Mouse (Mus musculus) thymus, postnatal 4 days (tissue): Measurements from ENCODE around the gene Tmem82.

ENCODE experiments used
- DNase-seq: peaks from one replicate; pipeline ENCODE4 v3.0.0; 2021

The Tmem82 gene

GRCm38 (mm10) chr4:141605421-141605820 lies 13.0 kb downstream of the Tmem82 start:
- no peak for DNase-seq

DNA sequence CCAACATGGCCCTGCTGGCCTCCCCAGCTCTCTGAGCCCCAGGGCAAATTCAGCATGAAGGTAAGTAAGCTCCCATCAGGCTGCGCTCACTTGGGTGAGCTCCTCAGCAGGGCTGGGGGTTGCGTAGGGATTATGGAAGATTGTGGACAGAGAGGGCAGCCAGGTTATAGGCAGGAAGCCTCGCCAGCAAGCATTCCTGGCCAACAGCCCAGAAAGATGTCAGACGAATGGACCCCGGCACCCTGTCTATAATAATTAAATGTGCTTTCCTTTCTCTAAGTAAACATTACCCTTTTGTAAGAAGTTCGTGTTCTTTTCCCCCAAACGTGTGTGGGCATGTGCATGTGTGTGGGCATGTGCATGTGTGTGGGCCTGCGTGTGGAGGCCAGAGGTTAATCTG lies 13.9 kb downstream of the Tmem82 start:
- no peak for DNase-seq

- no peak for DNase-seq
Observed at GRCm38 (mm10) chr4:141603921-141604320, 14.5 kb downstream of the Tmem82 start.

DNA sequence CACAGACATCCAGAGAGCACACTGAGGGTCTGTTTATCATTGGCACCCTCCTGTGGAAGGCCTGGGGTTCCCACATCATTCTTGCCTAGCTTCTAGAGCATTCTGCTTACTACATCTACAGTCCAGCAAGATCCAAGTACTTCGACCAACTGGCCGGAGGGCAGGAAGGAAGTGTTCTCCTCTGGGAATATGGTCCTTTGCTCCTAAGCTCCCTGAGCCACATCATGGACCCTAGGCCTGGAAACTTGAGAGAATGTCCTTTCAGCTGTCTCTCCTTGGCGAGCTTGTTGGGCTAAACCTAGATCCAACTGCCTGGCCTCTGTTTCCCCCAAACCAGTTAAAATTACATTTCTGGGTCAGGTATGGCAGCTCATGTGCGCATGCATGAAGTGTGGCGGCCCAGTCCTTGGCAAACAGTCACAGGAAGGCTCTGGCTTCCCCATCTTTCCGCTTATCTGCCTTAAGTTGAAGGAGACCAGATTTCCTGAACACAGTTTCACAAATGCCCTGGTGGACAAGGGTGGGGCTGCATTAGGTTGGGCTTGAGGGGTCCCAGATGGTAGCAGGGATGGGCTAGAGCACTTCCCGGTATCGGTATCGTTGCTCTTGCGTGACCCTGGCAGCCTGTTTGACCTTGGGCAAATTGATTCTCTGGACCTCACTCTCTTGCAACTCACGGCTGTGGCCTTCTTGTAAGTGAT lies 15.8 kb downstream of the Tmem82 start:
- DNase-seq: no peak

DNA sequence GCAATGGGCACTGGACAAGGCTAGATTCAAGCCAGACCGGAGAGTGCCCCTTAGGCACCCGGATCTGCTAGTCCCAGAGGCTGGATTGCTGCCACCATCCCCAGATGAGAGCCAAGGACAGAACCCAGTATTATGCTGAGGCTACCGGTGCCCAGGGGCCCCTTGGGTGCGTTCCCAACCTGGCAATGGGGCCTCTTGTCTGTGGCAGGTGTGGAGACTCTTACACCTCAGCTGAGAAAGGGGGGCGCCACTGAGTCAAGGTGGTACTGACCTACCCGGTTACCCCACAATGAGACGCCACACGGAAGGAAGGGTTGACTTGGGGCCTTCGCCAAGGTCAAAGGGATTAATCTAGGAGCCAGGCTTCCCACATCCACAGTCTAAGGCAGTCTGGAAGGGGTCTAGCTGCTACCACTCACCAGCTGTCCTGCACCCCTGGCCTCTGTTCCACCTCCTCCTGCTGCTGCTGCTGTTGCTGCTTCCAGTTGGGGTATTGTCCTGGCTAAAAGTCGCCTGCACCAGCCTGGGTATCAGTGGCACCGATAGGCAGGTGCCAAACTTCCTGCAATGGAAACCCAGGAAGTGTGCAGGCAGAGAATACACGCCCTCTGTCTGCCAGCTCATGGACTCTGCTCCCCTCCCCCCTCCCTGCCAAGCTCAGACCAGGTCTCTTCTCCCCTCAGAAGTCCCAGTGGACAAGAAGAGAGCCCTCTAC lies 17.1 kb downstream of the Tmem82 start:
- peak; percentile 40 for DNase-seq

DNA sequence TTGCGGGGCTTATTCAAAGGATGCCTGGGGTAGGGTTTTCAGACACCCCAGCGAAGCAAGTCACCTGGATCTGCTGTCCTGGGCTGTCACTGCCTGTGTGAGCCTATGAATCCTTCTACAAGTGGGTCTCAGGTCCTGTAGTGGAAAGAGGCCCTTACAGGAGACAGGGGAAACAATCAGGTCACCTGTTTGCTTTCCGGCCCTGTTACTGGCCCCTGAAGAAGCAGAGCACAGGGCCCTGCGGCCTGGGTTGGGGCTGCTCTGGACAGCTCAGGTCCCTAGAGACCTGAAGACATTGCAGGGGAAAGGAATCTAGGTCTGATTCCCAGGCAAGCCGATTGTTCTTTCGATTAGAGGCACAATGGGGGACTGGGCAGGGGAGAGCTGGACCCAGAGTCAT lies 18.1 kb downstream of the Tmem82 start:
- DNase-seq: no peak

DNA sequence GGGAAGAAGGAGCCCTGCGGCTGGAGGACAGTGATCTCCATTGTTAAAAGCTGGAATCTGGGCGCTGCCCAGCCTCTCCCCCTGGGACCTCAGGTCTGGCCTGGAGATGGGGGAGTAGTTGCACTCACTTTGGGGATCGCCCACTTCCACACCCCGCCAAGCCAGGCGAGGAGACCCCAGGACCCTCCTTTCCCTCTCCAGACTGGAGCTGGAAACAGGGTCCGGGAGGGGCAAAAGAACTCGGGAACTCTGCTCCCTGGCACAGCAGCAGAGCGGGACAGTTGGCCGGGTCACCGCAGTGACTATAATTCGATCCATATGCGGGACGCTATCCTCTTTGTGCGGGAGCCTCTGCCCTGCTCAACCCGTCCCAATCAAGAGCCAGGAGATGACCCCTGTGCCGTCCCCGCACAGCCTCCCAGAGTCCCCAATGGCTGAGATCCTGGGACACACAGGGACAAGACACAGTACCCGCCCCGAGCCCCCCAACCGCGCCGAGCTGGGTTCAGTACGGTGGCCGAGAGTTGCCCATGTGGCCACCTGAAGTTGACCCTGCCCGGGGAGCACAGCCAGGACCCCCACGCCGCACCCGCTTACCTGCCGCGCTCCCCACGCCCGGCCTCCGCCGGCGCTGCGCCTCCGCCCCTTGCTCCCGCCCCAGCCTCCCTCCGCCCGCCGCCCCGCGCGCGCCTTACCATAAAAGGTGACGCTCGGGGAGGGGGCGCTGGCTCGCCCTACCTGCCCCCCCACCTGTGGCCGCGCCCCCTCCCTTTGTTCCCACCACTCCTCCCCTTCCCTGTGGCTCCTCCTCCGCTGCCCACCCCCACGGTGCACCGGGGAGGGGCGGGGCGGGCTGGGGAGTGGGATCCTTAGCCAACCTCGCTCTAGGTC lies 18.9 kb downstream of the Tmem82 start:
- DNase-seq: peak; percentile 28

- no peak for DNase-seq
Observed at GRCm38 (mm10) chr4:141598894-141599250, 19.6 kb downstream of the Tmem82 start.

- no peak for DNase-seq
Observed at GRCm38 (mm10) chr4:141598199-141598893, 20.1 kb downstream of the Tmem82 start.

DNA sequence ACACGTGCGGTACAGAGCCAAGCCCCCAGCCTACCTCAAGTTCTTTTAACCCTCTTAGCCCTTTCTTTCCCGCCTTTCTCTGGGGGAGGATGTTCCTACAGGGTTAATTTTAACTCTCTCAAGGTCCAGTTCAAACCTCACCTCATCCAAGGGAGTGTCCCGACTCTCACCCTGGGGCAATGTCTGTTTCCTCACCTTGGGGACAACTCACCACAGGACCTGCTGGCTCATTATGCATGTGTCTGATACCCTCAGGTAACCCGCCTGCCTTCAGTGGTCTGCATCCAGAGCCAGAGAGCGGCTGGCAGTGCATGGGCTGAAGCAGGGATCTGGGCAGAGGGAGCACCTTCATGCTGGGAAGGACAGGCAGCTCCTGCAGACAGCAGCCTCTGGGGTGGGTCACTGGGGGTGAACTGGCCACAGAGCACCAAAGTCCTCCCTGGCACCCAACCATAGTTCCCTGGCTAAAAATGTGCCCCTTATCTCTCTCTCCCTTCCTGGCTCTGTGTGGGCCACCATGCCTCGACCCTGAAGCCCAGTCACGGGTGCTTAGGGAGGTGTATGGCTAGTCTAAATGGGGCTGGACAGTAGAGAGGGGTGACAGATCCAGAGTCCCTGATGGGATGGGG lies 21.6 kb downstream of the Tmem82 start:
- DNase-seq: no peak

DNA sequence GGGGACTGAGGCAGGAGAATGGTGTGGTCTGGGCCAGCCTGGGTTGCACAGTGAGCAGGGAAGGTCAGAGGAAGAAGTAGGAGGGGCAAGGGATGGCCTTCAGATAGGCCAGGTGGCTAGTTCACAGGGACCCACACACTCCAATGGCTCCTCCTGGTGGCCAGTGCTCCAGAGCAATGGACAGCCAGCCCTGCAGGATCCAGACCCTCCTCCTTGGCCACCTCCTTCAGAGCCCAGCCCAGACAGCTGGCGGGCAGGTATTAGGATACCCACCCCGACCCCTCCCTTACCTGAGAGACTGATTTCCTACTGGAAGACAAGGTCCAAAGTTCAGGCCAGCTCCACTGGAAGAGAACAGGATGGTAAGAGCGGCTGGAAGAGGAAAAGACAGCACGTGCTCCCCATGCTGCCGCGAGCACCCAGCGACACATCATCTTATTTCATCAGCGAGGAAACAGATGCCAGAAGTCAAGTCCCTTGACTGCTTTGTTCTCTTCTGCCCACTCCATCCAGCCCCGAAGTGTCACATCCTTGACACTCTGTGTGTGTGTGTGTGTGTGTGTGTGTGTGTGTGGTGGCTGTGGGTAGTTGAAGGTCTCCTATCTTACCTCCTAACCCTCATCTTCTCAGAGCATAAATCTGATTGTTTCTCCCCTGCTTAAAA lies 22.7 kb downstream of the Tmem82 start:
- no peak for DNase-seq

DNA sequence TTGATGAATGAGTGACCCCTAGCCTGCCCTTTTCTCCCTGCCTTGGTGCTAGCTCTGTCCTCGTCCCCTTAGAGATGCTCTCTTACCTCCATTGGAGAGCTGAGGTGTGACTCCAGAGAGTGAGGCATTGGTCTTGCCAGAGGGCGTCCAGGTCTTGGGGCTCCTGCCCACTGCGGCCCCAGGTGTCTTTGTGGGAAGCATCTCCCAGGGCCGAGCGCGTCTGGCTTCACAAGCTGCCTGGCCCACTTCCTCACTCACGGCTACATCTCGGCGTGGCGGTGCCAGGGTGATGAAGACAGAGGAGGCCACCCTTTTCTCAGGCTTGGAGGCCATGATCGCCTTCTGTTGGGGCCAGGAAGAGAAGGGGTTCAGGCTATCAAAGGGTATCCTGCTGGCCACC lies 23.3 kb downstream of the Tmem82 start:
- DNase-seq: no peak

GRCm38 (mm10) chr4:141591547-141591946 lies 26.9 kb downstream of the Tmem82 start:
- peak; percentile 72 for DNase-seq

- DNase-seq: no peak
Observed at GRCm38 (mm10) chr4:141583919-141584318, 34.5 kb downstream of the Tmem82 start.

GRCm38 (mm10) chr4:141581051-141581450 lies 37.4 kb downstream of the Tmem82 start:
- DNase-seq: no peak

- no peak for DNase-seq
Observed at GRCm38 (mm10) chr4:141578833-141579232, 39.6 kb downstream of the Tmem82 start.

- DNase-seq: peak; percentile 45
Observed at GRCm38 (mm10) chr4:141576877-141577276, 41.6 kb downstream of the Tmem82 start.

- DNase-seq: no peak
Observed at GRCm38 (mm10) chr4:141576404-141576803, 42.0 kb downstream of the Tmem82 start.

GRCm38 (mm10) chr4:141574789-141575702 lies 43.4 kb downstream of the Tmem82 start:
- peak; percentile 95 for DNase-seq

- no peak for DNase-seq
Observed at GRCm38 (mm10) chr4:141573359-141573966, 45.0 kb downstream of the Tmem82 start.
